Mouse (Mus musculus) small intestine, adult 2 months (tissue): Measurements from ENCODE around the gene Fam78a.

Source experiments
- CTCF ChIP-seq: fragments of 200-500 bp; IDR thresholded peaks from 2 replicates; pipeline ENCODE4 v1.5.1; 2012; ENCODE audit warnings: low read depth, mild to moderate bottlenecking, control low read depth, inconsistent platforms, low read length, moderate library complexity, mixed read lengths; ENCODE audit not compliant: insufficient replicate concordance, insufficient read length; ENCODE audit errors: extremely low read depth
- POLR2A ChIP-seq: fragments of 200-500 bp; IDR thresholded peaks from 2 replicates; pipeline ENCODE4 v1.6.1; 2012; ENCODE audit warnings: low read depth, mild to moderate bottlenecking, control low read depth, inconsistent platforms, low read length, moderate library complexity

DNA sequence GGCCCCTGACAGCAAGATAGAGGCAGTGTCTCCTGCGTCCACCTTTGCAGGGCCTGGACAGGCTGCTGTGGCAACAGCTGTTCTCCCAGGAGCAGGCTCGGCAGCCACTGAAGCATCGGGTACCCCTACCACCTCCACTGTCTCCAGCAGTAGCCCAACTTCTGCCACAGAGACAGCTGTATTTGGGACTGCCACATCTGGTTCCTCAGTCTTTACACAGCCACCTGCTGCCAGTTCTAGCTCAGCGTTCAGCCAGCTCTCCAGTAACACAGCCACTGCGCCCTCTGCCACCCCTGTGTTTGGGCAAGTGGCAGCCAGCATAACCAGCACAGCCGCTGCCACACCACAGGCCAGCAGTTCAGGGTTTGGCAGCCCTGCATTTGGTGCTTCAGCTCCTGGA, 50.5 kb downstream of the Fam78a start:
- TF ChIP-seq CTCF (no peak), POLR2A (no peak)
